Mouse (Mus musculus) cortical plate, adult 2 months (tissue): ENCODE results near the gene Gnb1. TPM values are rescaled to one million over a fixed set of nuclear protein-coding genes. Genes with fewer than 3 reads are reported as not detected.

Experiments
- H3K27ac ChIP-seq: fragments of 200-500 bp; 2 replicates; pipeline ENCODE4 v1.5.1; 2012; ENCODE audit warnings: low read length, control low read depth, inconsistent platforms; ENCODE audit not compliant: insufficient read depth
- H3K4me1 ChIP-seq: fragments of 200-500 bp; 2 replicates; pipeline ENCODE4 v1.6.1; 2011; ENCODE audit warnings: low read length; ENCODE audit not compliant: control insufficient read depth, insufficient read depth
- H3K4me3 ChIP-seq: fragments of 200-500 bp; 2 replicates; pipeline ENCODE4 v1.5.1; 2011; ENCODE audit warnings: mild to moderate bottlenecking, low read length, control low read depth; ENCODE audit not compliant: insufficient read depth
- CTCF ChIP-seq: fragments of 200-500 bp; IDR thresholded peaks from 2 replicates; pipeline ENCODE4 v1.5.1; 2011; ENCODE audit warnings: mild to moderate bottlenecking, control low read depth, low read length; ENCODE audit not compliant: insufficient read depth; ENCODE audit errors: extremely low read depth
- POLR2A ChIP-seq: fragments of 200-500 bp; IDR thresholded peaks from 2 replicates; pipeline ENCODE4 v1.6.1; 2011; ENCODE audit warnings: mild to moderate bottlenecking, low read length, control low read depth; ENCODE audit not compliant: insufficient read depth; ENCODE audit errors: extremely low read depth
- polyA plus RNA-seq: library from polyadenylated mRNA; depleted of rRNA; stranded (reverse); fragments of >200 nt; gene quantifications from 2 replicates; pipeline ENCODE4 v1.2.3, GENCODE M21; 2012

Gnb1 gene
- polyA plus RNA-seq, 1 experiment = 733 TPM

DNA sequence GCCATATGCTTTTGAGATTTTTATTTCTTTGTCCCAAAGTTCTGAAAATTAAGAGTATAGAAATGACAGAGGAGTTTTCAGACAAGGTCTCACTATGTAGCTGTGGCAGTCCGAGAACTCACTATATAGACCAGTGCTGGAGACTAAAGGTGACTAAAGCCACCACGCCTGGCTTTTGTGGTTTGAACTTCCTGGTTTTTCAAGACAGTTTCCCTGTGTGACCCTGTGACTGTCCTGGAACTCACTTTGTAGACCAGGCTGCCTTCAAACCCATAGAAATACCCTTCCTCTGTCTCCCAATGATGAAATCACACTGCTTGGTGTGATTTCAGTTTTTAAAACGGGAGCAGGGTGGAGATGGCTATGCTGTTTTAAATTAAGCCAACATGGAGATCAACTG, 38.1 kb downstream of the Gnb1 start:
- TF ChIP-seq POLR2A (no peak), CTCF (no peak)
- peaks cover 2% of the 10 kb centered on the region; the same call in 1 of the 2 replicates for H3K4me1 ChIP-seq
- H3K4me3 ChIP-seq = no peak overlapping the region
- H3K27ac ChIP-seq = no peak overlapping the region

- peaks cover 10% of the 10 kb centered on the region; the same call in 1 of the 2 replicates for H3K4me1 ChIP-seq
- H3K4me3 ChIP-seq = no peak overlapping the region
- TF ChIP-seq POLR2A = no peak
- no peak for TF ChIP-seq CTCF
- H3K27ac ChIP-seq = no peak overlapping the region
Measured at GRCm38 (mm10) chr4:155549993-155550392, 58.8 kb downstream of the Gnb1 start.

- Histone ChIP-seq H3K27ac (no peak overlapping the region), H3K4me3 (no peak overlapping the region), H3K4me1 (peaks cover 10% of the 10 kb centered on the region; the same call in 1 of the 2 replicates)
- no peak for TF ChIP-seq CTCF
- no peak for TF ChIP-seq POLR2A
Measured at GRCm38 (mm10) chr4:155550446-155550845, 59.3 kb downstream of the Gnb1 start.

DNA sequence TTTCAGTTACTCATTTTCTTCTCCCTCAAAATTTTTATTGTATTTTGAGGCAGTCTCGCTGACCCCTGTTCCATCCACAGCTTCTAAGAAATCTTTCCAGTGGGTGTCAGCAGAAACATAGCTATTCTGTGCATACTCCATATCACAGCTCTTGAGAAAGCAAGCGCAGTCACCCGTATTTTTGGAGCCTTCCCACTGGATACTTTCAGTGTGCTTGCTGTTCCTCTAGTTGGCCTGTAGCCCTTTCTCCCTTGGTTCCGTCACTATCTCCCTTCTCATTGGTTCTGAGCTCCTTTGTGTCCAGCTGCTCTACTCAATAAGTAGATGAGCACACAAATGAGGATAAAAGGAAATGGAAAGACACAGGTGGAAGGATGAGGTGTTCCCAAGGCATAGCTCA, 59.9 kb downstream of the Gnb1 start:
- Histone ChIP-seq H3K4me3 (no peak overlapping the region), H3K4me1 (peaks cover 10% of the 10 kb centered on the region; the same call in 1 of the 2 replicates), H3K27ac (no peak overlapping the region)
- TF ChIP-seq CTCF (no peak), POLR2A (no peak)

GRCm38 (mm10) chr4:155552917-155553532, 61.9 kb downstream of the Gnb1 start:
- no peak overlapping the region for H3K27ac ChIP-seq
- no peak for TF ChIP-seq CTCF
- TF ChIP-seq POLR2A = no peak

GRCm38 (mm10) chr4:155554880-155555279, 63.7 kb downstream of the Gnb1 start:
- Histone ChIP-seq H3K4me3 (no peak overlapping the region), H3K4me1 (peaks cover 5% of the 10 kb centered on the region; the same call in 1 of the 2 replicates), H3K27ac (no peak overlapping the region)
- TF ChIP-seq POLR2A (no peak), CTCF (no peak)

More at GRCm38 (mm10) chr4:155552917-155553532, 61.9 kb downstream of the Gnb1 start:
- Histone ChIP-seq H3K4me3 (no peak overlapping the region), H3K4me1 (peaks cover 10% of the 10 kb centered on the region; the same call in 1 of the 2 replicates)

DNA sequence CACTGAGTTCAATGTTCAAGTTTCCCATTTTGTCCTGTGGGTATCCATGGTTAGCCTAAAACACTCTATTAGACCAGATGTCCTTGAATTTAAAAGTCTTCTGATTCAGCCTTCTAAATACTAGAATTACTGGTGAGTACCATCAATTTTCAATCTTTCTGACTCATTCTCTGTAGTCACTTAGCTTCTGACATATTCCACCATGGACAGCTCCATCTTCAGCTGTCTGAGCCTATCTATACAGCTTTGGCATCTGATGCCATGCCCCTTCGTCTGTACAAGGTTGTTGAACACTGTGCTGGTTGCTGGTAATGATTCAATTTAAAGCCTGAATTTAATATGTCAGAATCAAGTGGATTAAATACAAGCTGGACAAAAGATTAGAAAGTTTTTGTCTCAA, 64.3 kb downstream of the Gnb1 start:
- TF ChIP-seq CTCF (no peak), POLR2A (no peak)
- Histone ChIP-seq H3K4me3 (no peak overlapping the region), H3K4me1 (peaks cover 4% of the 10 kb centered on the region; the same call in 1 of the 2 replicates), H3K27ac (no peak overlapping the region)

DNA sequence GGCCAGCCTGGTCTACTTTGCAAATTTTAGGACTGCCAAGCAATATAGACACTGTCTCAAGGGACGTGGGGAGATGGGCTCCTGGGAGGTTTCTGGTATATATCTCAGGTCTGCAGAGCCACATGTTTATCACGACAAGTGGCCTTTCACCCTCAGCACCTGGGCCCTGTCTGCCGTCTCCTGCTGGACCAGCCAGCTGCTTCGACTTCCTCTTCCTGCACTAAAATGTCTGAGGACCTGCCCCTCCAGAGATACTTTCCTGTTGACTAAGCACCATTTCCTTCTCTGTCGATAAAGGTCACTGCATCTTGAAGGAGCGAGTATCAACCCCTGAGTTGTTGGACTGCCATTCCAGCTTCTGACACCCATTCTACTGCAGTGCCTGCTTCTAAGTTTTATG, 68.3 kb downstream of the Gnb1 start:
- Histone ChIP-seq H3K4me3 (no peak overlapping the region), H3K27ac (no peak overlapping the region), H3K4me1 (0 out of 2 replicates have a peak, but pooled peaks cover 2% of the 10 kb centered on the region)
- no peak for TF ChIP-seq CTCF
- no peak for TF ChIP-seq POLR2A

- Histone ChIP-seq H3K4me3 (no peak overlapping the region), H3K27ac (no peak overlapping the region), H3K4me1 (peaks cover 4% of the 10 kb centered on the region; the same call in 1 of the 2 replicates)
- TF ChIP-seq CTCF (no peak), POLR2A (no peak)
Measured at GRCm38 (mm10) chr4:155560932-155561331, 69.8 kb downstream of the Gnb1 start.
